Mouse (Mus musculus) thymus, adult 2 months (tissue): Measurements from ENCODE around the gene Myh3.

Experiments used
- CTCF ChIP-seq: fragments of 200-500 bp; IDR thresholded peaks from 2 replicates; pipeline ENCODE4 v1.5.1; 2012; ENCODE audit warnings: mild to moderate bottlenecking, control low read depth, low read length, moderate library complexity, borderline replicate concordance; ENCODE audit not compliant: control insufficient read depth, poor library complexity, insufficient read depth; ENCODE audit errors: extremely low read depth
- POLR2A ChIP-seq: fragments of 200-500 bp; IDR thresholded peaks from 2 replicates; pipeline ENCODE4 v1.6.1; 2012; ENCODE audit warnings: mild to moderate bottlenecking, low read length, control low read depth, moderate library complexity; ENCODE audit not compliant: control insufficient read depth, poor library complexity, insufficient read depth; ENCODE audit errors: extremely low read depth

DNA sequence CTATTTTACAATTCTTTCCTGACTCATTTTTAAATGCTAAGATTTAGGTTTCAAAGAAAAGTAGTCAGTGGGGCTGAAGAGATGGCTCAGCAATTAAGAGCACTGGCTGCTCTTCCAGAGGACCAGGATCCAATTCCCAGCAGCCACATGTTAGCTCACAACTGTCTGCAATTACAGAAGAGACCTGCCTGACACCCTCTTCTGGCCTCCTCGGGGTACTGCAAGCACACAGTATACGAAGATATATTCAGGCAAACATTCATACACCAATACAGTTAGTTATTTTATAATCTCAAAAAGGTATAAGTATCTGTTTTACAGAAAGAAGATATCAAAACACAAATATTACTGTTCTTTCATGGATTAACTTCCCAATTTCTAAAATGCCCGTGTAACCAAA is 38.3 kb upstream of the Myh3 start:
- TF ChIP-seq CTCF = no peak
- no peak for TF ChIP-seq POLR2A
